Mouse (Mus musculus): ENCODE measurements around the gene Fam53a.

Fam53a gene

GRCm38 (mm10) chr5:33630615-33631014 lies 1.2 kb upstream of the Fam53a start:
- DNase-seq, result no peak

- no peak for DNase-seq
These were observed 626 bp upstream of the Fam53a start for GRCm38 (mm10) chr5:33630061-33630460.

- DNase-seq, result peak; percentile 67
These were observed 575 bp downstream of the Fam53a start for GRCm38 (mm10) chr5:33628820-33629300.

GRCm38 (mm10) chr5:33627968-33628367 lies 1.5 kb downstream of the Fam53a start:
- peak; percentile 32 for DNase-seq

DNA sequence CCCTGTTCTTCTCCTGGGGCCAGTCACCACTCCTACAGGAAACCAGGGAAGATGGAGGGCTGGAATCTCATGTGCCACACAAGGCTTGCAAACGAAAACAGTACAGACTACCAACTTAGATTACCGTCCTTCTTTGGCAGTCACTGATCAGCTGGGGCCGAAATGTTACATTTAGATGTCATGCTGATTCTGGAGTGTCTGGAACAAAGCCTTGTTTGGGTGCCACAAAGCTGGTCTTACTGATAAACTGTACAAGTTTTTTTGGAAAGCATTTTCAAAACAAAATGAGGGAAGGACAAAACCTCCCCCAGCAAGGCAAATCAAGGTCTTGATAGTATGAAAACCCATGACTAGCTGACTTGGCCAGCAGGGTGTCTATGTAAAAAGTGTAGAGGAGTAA lies 5.7 kb downstream of the Fam53a start:
- DNase-seq, result no peak

- DNase-seq, result no peak
These were observed 6.8 kb downstream of the Fam53a start for GRCm38 (mm10) chr5:33622671-33623070.

GRCm38 (mm10) chr5:33614391-33614790 lies 15.0 kb downstream of the Fam53a start:
- no peak for DNase-seq

GRCm38 (mm10) chr5:33611795-33612194 lies 17.6 kb downstream of the Fam53a start:
- DNase-seq, result no peak

DNA sequence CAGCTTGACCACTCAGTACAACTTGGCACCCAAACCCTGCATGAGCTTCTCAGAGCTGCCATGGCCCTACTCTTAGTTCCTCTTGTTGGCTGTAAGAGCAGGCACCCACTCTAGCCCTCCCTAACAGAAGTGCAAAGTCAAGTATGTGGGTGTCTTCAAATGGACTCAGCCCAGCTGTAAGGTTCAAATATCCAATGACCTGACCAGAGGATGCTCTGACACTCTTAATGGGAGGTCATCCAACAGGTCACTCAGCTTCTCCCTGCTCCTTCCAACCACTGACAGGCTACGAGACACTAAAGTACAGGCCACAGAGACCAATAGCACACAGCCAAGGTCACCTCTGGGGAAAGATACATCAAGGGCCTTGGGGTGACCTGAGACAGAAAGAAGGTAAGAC lies 20.2 kb downstream of the Fam53a start:
- DNase-seq, result no peak

DNA sequence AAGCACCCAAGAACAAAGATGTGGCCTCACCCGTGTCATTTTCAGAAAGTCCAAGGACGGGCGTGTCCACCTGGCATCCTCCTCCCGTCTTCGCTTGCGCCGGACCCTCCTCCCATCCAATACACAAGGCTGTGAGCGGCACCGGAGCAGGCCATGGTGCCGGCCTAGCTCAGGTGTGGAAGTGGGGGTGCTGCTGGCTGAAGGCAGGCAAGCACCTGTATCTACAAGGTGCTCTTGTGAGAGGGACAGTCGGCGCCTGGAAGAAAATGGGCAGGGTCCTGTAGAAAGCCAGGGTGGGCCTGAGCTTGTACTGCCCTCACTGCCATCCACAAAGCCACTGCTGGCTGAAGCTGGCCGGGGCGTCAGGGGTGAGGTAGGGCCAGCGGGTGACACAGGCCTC lies 22.0 kb downstream of the Fam53a start:
- DNase-seq, result no peak

- DNase-seq, result no peak
These were observed 22.8 kb downstream of the Fam53a start for GRCm38 (mm10) chr5:33606631-33607030.

- DNase-seq, result no peak
These were observed 24.1 kb downstream of the Fam53a start for GRCm38 (mm10) chr5:33605314-33605713.

DNA sequence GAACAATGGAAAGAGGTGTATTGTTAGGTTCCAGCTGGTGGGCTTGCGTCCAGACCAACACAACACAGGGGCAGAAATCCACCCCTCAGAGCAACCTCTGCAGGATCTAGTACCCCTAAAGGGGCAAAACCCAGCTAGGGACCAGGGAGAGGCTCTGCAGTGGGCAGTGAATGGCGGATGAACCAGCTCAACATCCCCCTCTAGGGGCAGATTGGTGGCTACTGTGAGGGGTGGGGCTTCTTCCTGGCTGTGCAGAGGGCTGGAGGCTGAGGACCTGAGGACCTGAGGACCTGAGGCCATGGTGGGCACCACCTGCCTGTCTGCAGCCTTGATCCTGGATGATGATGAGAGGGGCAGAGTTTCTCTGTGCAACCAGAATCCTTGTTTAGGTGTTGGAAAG lies 35.8 kb downstream of the Fam53a start:
- no peak for DNase-seq

GRCm38 (mm10) chr5:33589221-33589888 lies 40.1 kb downstream of the Fam53a start:
- DNase-seq, result peak; percentile 70

DNA sequence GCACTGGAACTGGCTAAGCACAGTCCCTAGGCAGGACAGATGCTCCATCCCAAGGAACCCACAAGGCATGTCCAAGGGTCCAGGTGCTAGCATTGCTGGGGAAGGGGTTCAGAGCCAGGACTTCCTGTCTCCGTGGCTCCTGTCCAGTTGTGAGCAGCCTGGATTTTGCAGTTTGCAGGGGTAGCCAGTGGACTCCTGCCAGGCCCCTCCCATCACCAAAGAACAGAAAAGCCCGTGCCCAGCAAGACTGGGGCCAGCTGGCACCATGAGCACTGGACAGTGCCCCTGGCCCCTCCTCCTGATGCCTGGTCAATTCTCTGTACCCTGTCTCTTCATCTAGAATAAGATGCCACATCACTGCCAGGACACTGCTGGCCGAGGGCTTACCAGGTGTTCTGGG lies 41.4 kb downstream of the Fam53a start:
- no peak for DNase-seq

DNA sequence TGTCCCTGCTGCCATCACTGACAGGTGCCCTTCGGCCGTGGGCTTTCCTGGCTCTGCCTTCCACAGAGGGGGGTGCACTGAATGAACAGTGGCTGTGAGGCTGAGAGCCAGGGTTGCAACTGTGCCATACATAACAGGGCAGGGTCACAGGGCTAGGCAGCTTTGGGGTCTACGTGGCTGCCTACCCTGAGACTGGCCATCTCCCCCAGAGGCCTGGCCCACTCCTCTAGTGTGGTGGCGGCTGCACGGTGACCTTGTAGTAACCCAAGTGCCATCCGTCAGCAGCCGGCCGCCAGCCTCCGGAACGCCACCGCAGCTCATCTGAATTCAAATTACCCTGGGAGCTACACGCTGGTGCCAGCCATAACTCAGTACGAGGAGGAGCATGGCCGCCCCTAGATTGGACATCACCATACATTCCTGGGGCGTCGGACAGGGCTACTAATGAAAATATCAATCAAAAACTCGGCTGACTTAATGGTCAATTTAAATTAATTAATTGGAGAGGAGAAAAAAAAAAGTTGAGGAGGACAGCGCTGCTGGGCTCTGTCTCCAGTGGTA lies 41.9 kb downstream of the Fam53a start:
- DNase-seq, result no peak

GRCm38 (mm10) chr5:33580336-33580735 lies 49.1 kb downstream of the Fam53a start:
- DNase-seq, result no peak

- no peak for DNase-seq
These were observed 55.2 kb downstream of the Fam53a start for GRCm38 (mm10) chr5:33574207-33574606.

DNA sequence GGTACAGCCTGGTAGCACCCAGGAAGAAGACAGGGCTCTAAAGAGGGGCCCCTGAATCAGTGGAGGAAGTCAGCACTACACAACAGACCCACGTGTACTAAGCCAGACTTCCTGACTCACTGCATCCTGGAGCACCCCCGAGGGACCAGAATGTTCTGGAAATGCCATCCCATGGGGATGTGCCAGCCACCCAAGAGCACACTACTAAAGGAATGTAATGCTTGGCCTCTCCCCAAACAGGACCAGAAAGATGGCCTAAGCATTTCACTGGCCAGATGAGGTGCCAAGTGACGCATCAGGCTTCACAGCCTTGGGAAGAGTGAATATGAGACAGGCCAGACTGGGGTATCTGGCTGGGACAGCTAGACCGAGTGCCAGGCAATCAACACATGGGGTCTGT lies 63.5 kb downstream of the Fam53a start:
- DNase-seq, result no peak

- DNase-seq, result no peak
These were observed 73.0 kb downstream of the Fam53a start for GRCm38 (mm10) chr5:33556277-33556995.
